Mouse (Mus musculus): ENCODE data around the gene Nepro.

Nepro gene

DNA sequence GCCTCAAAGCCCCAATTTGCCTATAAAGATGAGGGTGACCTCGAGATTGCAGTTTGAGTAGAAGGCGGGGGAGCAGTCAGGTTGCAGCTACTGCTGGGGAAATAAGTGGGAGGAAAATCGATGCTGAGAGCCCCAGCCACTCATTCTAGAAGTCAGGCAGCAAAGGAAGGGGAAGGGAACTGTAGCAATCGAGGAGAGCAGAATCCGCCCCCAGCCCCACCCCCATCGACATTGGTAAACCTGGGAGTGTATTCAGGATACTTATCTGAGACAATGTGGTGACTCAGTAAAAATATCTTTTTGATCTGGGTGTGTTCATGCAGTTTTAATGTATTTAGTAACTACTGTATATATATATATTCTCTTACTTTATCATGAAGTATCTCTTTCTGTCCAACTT lies 48.5 kb downstream of the Nepro start:
- no peak for DNase-seq

DNA sequence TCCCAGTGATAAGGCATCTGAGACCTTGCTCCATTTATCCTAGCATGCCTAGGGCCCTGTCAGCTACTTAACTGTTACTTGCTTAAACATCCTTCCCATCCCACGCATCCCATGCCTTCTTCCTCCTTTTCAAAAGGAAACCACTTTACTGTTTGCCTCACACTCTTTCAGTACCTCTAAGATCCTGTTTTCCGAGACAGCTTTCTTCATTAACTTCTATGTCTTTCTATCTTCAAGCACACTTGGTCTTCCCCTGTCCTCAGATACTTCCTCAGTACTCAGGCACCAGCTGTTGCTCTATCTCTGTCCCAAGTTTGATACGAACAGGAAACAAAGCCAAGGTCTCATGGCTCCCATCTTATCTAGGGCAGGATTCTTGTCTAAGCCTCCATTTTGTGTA lies 49.6 kb downstream of the Nepro start:
- no peak for DNase-seq

DNA sequence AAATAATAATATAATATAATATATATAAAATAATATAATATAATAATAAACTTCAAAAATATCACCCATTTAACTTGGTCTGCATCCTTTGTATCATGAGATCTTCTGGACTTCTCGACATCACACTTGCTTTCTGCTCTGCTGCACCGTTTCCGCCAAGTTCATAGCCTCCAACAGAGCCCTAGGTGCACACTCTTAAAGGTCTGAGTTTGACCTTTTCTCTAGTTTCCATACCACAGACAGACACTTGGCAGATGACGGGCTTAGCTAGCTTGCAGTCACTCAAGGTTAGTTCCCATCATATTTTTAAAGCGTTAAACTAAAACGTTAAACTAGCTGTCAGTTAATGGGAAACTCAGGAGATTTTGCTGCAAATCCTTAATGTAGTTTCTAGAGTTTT lies 50.1 kb downstream of the Nepro start:
- no peak for DNase-seq

- DNase-seq, result no peak
These were observed 54.5 kb downstream of the Nepro start for GRCm38 (mm10) chr16:44778538-44779147.

DNA sequence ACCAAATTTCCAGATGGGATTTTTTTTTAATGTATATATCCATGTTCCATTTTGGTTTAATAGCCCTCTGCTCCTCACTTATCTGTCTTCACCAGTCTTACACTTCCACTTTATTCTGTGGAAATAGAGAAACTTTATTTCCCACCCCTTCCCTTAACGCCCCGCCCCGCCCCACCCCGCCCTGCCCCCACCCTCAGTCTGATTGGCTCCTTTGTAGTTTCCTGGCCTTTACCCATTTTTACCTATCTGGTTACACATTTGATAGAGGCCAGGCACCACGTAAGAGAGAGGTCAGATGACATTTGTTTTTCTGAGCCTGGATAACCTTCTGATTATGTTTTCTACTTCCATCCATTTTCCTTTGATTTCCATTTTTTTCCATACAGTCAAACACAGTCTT lies 55.4 kb downstream of the Nepro start:
- DNase-seq, result no peak

- no peak for DNase-seq
These were observed 56.6 kb downstream of the Nepro start for GRCm38 (mm10) chr16:44780751-44781150.
